Comparison of ENCODE assay signal across 29 mouse cellular contexts in genomic region chr1:84157790-84158189, GRCm38 (mm10).
"Had no signal": no experiment of that assay in that cellular context is flagged by ENCODE, and none has a peak within 500 bp of the region (broad histone marks: within the 10 kb centered on the region; RNA-seq: fewer than 3 reads in every experiment).

No protein-coding gene starts in this region.

- DNase-seq: gastrocnemius, adult 2 months; gastrocnemius, postnatal 10 days; gastrocnemius, postnatal 25 days; heart, adult 2 months; heart, postnatal 14 days; heart, postnatal 4 days; kidney, adult 18-20 months; kidney, adult 8-10 months; kidney, postnatal 10 days; kidney, postnatal 25 days; kidney, postnatal 4 days; liver; liver, embryonic 13.5 days had no signal

- H3K36me3 ChIP-seq: heart, embryonic 13.5 days; heart, embryonic 15.5 days; hindbrain, embryonic 10.5 days; hindbrain, embryonic 12.5 days; intestine, embryonic 15.5 days; limb, embryonic 10.5 days; limb, embryonic 12.5 days; liver, embryonic 13.5 days; liver, embryonic 15.5 days had no signal

- H3K27ac ChIP-seq: gastrocnemius, adult 2 months; heart, adult 2 months; heart, embryonic 13.5 days; heart, embryonic 15.5 days; hindbrain, embryonic 10.5 days; hindbrain, embryonic 12.5 days; hindbrain, embryonic 14.5 days; intestine, embryonic 15.5 days; layer of hippocampus, adult 2 months; left cerebral cortex, adult 2 months; limb, embryonic 10.5 days; limb, embryonic 12.5 days; liver, embryonic 13.5 days; liver, embryonic 15.5 days had no signal

- H3K4me2 ChIP-seq: heart, embryonic 11.5 days; heart, embryonic 13.5 days; heart, embryonic 15.5 days; hindbrain, embryonic 12.5 days; hindbrain, embryonic 14.5 days; intestine, embryonic 15.5 days; limb, embryonic 12.5 days; liver, embryonic 11.5 days; liver, embryonic 13.5 days; liver, embryonic 15.5 days had no signal

- H3K4me3 ChIP-seq: gastrocnemius, adult 2 months; heart, adult 2 months; heart, embryonic 13.5 days; heart, embryonic 15.5 days; hindbrain, embryonic 10.5 days; hindbrain, embryonic 12.5 days; intestine, embryonic 15.5 days; layer of hippocampus, adult 2 months; left cerebral cortex, adult 2 months; limb, embryonic 10.5 days; limb, embryonic 12.5 days; liver, embryonic 13.5 days; liver, embryonic 15.5 days had no signal

- H3K9ac ChIP-seq: heart, embryonic 13.5 days; heart, embryonic 15.5 days; hindbrain, embryonic 12.5 days; hindbrain, embryonic 14.5 days; intestine, embryonic 15.5 days; limb, embryonic 12.5 days; liver, embryonic 13.5 days; liver, embryonic 15.5 days had no signal

- H3K9me3 ChIP-seq: heart, embryonic 13.5 days; heart, embryonic 15.5 days; hindbrain, embryonic 10.5 days; hindbrain, embryonic 12.5 days; intestine, embryonic 15.5 days; limb, embryonic 10.5 days; limb, embryonic 12.5 days; liver, embryonic 13.5 days; liver, embryonic 15.5 days had no signal

- ATAC-seq: hindbrain, embryonic 16.5 days; inflammation-experienced regulatory T-cells, adult 6 months; intestine, embryonic 15.5 days; intestine, postnatal 0 days had no signal

- H3K4me1 ChIP-seq: heart, embryonic 13.5 days; heart, embryonic 15.5 days; intestine, embryonic 15.5 days; limb, embryonic 10.5 days; limb, embryonic 12.5 days; liver, embryonic 13.5 days; liver, embryonic 15.5 days had no signal

- H3K27me3 ChIP-seq: heart, embryonic 13.5 days; heart, embryonic 15.5 days; hindbrain, embryonic 12.5 days; intestine, embryonic 15.5 days; limb, embryonic 12.5 days; liver, embryonic 13.5 days; liver, embryonic 15.5 days had no signal
